Mouse (Mus musculus) gastrocnemius, postnatal 25 days (tissue): ENCODE data around the gene 4930447C04Rik. TPM values are rescaled to one million over a fixed set of nuclear protein-coding genes. Genes with fewer than 3 reads are reported as not detected.

Source experiments
- DNase-seq: peaks from one replicate; pipeline ENCODE4 v3.0.0; 2022
- long read RNA-seq, 2 experiments: library from polyadenylated mRNA; stranded (forward); transcript quantifications; one replicate each; pipeline ENCODE4 v2.0.0; 2021
- total RNA-seq, 2 experiments: library from RNA; stranded (reverse); gene quantifications; 1 replicate in 1 of 2; 2 replicates in 1 of 2; pipeline ENCODE4 v1.2.3; 2021

Gene 4930447C04Rik
- under 1 TPM; 0.38 to 0.54 TPM for total RNA-seq
- long read RNA-seq, experiment 1: 0 reads
- long read RNA-seq, experiment 2: 0 reads

DNA sequence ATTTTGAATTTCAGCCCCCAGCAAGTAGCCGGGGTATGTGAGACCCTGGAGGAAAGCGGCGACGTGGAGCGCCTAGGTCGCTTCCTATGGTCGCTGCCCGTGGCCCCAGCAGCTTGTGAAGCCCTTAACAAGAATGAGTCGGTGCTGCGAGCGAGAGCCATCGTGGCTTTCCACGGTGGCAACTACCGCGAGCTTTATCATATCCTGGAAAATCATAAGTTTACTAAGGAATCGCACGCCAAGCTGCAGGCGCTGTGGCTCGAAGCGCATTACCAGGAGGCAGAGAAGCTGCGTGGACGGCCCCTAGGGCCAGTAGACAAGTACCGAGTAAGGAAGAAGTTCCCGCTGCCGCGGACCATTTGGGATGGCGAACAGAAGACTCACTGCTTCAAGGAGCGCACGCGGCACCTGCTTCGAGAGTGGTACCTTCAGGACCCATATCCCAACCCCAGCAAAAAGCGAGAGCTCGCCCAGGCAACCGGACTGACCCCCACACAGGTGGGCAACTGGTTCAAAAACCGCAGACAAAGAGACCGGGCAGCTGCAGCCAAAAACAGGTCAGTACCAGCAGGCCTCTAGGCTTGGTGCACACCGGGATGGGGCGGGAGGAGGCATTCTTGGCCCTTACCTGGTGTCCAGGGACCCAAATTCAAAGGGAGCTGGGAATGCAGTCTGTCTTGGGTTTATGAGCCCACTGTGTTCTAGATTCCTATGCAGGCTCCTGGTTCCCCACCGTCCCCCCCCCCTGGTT, at the start of gene 4930447C04Rik:
Gene 4930447C04Rik, minus strand, starts transcription at position 704 of the 751 bp plus-strand sequence.
- DNase-seq: no peak

DNA sequence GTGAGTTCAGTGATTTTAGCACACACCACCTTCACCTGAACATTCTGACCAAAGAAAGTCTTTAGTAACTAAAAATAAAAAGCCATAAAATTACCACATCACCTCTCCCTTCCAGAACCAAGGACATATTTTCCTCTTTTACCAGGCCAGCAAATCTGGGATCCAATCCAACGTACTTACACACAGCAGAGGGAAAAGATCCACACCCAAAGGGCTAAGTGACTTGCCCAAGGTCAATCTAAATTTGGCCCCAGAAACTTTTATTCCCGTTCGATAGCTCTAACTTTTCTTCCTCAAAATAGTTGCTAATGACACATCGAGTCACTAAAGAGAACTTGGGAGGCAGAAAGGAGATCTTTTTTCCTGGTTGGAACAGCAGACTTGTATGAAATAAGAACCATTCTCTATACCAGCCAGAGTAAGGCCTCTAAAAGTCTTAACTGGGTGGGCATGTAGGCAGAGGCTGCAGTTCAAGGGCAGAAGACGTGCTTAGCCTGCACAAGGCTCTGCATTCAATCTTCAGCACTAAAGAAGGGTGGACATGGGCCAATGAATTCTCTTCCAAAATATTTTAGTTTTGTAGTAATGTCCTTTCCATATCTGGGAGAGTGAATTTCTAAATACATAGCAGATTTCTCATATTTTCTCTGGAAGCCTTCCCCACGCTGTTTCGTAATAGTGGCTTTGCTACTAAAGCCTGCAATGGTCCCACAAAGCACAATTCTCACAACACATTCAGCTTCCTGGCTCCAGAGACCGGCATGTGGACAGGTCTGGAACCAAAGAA, 42.7 kb upstream of the 4930447C04Rik start:
- DNase-seq: peak; percentile 19

DNA sequence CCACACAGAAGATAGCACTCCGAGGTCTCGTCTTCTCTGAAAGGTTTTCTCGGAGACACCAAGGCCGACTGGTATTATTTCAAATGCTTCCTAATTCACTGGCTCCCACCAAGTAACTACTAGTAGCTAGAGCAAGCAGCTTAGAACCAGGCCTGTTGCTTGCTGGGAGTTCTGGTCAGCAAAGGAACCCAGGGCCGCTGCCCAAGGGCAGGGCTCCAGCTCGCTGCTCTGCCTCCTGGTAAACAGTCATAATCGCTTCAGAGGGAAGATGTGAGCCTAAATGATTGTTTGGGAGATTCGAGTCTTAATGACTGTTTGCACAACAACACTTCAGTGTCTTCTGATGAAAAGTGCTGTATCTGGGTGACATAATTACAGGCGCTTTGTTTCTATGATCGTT, 42.0 kb upstream of the 4930447C04Rik start:
- DNase-seq: peak; percentile 30

DNA sequence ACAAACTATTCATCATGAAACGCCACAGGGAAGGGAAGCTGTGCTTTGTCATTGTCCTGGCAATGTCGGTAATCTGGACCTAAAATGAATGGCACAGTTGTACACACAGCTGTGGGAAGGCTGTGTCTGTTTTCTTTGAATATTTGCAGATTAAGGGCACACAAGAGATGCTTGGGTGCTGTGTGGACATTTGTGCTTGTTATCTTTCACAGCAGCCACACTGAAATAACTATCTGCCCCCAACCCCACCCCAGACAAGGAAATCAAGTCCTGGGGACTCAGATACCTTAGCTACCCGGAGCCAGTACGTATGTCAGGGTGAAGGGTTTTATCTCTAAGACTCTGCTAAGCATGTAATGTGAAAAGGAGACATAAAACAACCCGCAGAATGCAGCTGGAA, 38.7 kb upstream of the 4930447C04Rik start:
- DNase-seq: no peak

DNA sequence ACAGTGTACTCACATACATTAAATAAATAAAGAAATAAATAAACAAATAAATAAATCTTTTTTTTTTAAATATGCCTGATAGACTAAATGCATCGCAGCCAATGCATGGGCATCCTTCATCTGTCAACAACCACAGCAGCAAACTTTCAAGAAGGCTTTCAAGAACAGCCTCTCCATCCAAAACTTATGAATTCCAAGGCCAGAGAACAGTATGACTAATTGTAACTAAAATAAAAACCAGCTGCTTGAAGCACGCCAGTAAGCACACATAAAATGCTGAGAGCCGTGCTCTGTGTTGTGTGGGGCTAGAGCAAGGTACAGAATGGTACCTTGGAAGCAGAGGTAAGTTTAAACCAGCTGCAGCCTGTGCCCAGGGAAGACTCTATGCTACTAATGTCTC, 37.3 kb upstream of the 4930447C04Rik start:
- DNase-seq: no peak

DNA sequence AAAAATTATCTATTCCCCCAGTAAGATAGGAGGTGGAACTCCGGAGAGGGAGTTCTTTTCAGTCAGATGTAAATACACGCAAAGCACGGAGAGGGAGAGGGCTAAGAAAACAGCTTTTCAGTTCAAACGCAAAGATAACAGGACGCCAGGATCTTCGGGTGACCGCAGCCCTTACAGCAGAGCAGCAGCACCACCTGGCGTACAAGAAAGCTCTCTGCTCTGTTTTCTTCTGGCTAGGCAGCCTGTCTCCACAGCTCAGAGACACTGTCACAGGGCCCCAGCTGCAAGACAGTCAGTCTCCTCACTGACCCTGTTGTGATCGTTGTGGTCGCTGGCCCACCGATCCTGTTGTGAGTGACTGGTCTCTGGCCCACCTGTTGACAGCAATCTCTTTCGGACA, 36.1 kb upstream of the 4930447C04Rik start:
- DNase-seq: peak; percentile 59

DNA sequence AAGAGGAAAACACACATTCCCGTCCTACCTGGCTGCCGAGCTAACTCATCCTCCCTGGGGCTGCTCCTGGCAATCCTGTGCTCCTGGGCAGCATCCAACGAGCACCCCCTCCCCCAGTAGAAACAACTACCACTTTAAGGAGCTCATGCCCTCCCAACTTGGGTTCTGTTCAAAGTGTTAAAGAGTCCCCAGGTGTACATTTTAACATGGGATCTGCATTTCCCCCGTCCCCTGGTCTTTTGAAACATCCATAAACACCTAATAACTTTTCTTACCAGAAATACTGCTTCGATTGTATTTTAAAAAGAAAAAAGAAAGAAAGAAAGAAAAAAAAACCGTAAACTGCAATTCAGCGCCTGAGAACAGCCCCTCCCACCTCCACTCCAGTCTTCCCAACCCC, 35.6 kb upstream of the 4930447C04Rik start:
- DNase-seq: no peak

DNA sequence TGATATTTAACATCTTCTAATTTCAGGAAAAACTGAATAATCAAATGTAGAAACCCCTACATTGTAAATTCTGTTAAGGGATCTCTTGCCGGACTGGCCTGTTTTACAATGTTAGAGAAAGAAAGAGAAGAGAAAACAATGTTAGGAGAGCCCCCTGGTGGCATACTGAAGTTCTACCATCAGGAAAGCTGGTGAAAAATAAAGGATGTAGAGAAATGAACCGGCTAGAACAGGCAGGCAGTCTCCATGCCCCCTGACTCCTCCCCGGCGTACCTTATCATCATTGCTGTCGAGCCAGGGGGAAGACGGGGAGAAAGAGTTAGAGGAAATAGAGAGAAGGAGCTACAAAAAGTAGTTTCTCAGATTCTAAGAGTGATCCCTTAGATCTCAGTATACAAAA, 32.6 kb upstream of the 4930447C04Rik start:
- no peak for DNase-seq

DNA sequence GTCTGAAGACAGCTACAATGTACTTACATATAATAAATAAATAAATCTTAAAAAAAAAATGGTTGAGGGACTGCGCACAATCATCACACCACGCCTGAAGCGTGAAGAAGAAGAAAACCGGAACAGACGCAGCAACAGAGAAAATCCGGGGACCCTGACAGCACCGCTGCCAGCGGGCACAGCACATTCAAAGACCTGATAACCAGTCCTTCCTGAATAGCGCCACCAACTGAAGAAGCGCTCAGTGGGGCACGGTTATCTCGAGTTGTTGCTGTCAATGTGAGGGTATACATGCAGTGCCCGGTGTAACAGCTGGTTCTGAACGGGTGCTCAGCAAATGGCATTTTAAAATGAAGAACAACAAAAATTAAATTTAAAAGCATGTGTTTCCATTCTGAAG, 30.0 kb upstream of the 4930447C04Rik start:
- no peak for DNase-seq

DNA sequence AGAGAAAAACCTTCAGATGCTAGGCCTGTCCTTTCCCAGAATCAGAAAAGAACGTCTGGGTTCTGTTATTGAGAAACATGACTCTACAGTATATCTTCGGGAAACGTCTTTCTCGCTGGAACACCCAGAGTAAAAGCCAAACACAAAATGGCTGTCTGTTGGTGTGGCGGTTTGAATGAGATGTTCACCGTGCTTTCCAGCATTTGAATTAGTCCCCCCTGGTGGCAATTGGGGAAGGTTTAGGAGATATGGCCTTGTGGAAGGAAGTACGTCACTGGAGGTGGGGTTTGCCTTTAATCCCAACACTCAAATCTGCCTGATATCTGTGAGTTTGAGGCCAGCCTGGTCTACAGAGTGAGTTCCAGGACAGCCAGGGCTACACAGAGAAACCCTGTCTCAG, 27.0 kb upstream of the 4930447C04Rik start:
- no peak for DNase-seq

DNA sequence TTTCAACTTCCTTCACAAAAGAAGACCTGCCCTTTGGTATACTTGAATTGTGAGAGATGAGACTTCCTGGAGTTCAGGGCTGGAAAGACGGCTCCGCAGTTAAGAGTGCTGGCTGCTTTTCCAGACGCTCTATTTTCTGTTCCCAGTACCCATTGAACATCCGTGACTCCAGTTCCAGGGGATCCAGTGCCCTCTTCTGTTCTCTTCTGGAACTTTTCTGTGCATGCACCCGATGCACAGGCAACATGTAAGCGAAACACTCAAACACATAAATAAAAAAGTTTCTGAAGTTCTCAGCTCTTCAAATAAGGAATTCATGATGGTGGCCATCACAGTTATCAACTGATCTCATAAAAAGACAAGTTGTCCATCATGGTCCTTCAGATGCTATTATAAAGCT, 22.2 kb upstream of the 4930447C04Rik start:
- DNase-seq: no peak

DNA sequence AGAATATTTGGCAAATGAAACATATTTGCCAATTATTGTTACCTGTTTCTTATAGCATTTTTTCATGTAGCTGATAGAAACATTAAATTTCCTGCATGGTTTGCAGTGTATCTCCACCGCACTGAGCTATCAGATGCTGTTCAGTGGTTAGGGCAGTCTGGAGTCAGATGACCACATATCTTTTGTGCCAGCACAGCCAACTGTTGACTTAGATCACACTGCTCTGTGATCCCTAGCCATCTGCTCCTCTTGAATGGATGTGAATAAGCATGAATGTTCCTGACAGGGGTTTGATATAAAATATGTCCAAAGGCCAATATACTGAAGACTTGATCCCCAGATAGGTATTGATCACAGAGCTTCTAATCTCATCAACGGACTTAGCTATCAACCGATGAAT, 17.9 kb upstream of the 4930447C04Rik start:
- DNase-seq: no peak

DNA sequence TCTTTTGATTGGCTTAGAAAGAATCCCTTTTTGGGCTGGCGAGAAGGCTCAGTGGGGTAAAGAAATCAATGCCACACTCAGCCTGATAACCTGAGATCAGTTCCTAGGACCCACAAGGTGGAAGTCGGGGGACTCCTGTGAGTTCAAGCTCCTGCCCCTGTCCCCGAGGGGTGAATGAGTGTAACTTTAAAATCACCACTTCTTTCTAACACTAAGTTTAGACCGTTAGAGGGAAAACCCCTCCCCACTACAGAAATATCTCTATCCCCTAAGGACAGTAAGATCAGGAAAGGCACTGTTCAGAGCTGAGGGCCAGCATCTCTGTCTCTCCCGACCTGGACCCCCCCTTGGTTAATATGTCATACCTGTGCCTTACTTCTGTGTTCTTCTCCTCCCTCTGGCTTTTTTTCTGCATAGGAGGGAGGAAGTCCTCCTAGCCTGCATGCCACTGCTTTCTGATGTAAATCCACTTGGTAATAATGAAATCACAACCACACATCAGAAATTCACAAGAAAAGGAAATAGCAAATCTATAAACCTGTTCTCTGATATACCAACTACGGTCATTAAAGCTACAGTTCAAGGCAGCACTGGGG, 17.4 kb upstream of the 4930447C04Rik start:
- DNase-seq: no peak

DNA sequence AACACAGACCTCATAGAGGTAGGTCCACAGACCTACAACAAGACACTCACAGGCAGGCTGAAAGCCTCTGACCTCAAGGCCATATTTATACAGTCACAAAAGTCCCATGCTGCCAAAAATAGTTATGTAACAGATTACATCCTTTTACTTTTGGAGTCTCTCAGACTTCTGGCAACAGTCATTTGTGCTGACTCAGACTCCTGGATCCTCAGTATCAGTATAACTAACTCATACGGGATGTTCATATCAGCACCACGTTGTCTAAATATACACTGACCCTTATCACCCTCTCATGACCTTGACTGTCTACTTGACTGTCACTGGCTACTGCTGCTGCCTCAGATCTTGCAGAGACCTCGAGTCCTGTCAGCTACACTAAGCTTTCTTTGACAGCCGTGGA, 14.3 kb upstream of the 4930447C04Rik start:
- no peak for DNase-seq

DNA sequence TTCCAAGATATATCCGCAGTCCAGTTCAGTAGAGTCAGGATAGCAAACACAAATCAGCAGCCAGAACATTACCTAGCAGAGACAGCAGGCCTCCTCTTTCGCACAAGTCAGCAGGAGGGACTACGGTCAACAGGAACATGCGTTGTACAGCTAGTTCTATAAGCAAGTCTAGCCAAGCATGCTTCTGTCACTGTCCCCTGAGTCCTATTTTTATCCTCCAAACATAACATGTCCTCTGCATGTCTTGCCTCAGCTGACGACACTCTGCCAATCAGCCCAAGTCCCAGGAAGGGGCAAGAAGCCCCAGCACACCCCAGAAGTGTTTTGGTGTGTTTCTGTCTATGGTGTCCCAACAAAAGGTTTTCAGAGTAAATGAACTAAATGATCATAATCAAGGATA, 13.3 kb upstream of the 4930447C04Rik start:
- DNase-seq: no peak

DNA sequence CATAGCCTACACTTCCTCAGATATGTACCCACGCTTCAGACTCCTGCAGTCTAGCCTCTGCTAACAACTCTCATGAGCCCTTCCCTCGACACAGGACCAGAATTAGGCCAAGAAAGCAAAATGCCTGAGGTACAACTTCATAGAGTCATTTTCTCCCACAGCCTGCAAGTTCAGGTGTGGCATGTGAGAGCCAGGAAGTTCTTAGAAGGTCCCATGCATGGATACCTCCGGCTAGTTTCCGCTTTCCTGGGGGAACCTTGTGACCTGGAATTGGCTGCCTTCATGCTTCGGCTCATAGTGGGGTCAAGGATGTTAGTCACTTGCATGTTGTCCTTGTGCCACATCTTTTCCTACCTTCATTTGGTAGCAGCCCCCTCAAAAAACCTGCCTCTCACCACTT, 12.5 kb upstream of the 4930447C04Rik start:
- DNase-seq: no peak

DNA sequence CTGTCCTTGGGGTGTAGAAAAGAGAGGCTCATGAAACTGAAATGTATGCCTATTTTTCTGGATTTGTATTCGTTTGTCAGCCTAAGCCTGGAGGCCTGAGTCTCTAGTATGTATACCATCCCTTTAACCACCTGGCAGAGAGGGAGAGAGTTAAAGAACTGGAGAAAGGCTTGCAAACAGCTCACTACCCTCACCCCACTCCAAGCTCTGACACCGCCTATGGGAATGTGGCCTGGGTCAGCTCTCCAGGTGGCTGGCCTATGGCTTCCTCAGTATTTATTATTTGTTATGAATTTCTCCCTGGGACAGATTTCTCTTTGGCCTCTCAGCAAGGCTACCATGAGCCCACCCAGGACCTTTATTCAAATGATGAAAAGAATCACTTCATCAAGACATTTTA, 6.8 kb upstream of the 4930447C04Rik start:
- no peak for DNase-seq

DNA sequence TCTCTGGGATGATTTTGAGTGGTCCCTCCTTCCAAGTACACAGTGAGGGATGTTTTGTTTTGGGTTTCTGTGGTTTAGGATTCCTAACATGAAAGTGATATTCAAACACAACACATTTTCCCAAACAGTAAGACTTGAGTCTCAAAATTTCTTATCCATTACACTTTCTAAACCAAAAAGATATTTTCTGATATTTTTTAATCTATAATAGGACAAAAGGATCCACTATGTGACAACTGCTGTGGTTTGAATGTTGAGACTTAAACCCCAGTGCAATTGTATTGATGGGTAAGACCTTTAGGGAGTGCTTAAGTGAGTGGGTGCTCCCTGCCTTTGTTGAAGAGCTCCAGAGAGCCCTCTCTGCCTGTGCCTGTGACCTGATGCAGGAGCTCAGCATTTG, 6.2 kb upstream of the 4930447C04Rik start:
- DNase-seq: no peak

DNA sequence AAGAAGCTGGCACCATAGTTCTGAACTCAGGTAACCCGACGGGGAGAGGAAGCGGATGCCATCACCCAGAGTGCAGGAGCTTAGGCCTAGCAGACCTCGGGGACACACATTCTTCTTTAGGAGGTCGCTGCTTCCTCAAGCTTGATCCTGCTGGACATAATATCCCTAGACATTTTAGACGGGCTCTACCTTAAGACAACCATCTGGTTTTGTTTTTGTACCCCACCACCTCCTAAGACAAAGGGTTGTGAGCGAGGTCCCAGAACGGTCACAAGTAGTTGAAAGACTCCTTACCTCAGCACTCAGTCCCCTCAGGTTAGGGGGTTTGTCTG, 5.5 kb upstream of the 4930447C04Rik start:
- no peak for DNase-seq

DNA sequence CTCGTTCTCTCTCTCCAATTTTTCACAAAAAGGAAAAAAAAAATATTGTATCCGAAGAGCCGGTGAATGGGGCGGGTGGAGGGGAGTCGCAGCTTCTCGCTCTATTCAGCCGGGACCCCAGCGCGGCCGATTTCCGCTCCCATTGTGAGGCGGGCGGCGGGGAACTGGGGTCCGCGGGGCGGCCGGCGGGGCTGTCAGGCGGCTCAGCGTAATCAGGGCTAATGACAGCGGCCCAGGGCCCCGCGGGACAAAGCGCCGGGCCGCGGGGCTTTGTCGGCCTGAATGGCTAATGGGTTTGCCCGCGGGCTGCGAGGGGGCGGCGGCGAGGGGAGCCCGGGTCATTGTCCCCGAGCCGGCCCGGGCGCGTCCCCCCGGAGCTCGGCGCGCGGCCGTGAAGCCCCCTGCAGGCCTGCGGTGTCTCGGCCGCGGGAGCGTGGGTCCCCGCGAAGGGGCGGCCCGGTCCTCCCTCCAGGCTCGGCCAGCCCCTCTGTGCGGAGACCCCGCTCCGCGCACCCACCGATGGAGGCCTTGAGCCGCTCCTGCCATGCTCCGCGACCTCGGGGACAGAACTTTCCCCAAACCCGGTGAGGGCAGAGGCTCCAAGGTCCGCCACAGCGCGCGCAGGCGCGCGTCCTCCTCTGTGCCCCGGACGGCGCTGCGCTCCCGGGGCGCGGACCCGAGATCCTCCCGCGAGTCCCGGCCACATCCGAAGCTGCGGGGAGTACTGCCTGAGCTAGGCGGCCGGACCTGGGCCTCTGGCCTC, 4.9 kb upstream of the 4930447C04Rik start:
- DNase-seq: no peak

DNA sequence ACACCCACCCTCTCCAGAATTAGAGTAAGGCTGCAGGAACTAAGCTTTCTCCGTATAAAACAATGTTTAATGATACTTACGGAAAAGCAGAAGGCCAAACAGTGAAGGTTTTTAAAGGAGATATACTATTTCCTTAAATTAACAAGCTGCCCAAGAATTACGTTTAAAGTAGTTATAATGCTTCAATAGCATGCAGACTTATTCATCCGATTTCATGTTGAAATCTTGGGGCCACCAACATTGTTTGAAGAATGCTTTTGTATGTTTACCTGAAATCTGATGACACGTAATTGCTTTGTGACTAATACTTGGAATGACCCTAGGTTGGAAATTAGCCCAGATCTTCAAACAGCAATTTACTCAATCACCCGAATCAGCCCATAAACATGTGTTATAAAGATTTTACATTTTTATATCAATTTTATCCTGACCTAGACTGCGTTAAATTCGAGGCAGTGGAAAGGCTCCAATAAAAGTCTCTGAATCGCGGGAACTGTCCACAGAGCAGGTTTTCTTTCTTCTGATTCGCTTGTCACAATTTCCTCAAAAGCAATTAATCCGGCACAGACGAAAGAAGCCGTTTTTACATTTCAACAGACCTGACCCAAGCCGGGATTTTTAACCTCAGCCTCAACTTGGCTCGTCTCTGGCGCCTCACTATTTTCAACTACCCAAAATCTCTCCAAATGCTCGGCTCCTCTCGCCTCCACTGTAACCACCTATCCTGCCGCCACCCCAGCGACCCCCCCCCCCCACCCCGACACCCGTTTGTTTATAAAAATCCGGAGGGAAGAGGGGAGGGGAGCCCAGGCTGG, 4.0 kb upstream of the 4930447C04Rik start:
- no peak for DNase-seq
